Mouse (Mus musculus) E14TG2a.4 (cell line): Measurements from ENCODE around the gene Spindoc.

Experiments
- CTCF ChIP-seq: conservative IDR thresholded peaks from 2 replicates; pipeline ENCODE4 v1.5.1; 2014; ENCODE audit warnings: low read length
- NANOG ChIP-seq: IDR thresholded peaks from 2 replicates; pipeline ENCODE4 v1.6.1; 2014; ENCODE audit warnings: borderline replicate concordance, low read length, mixed read lengths
- POU5F1 ChIP-seq: IDR thresholded peaks from 2 replicates; pipeline ENCODE4 v1.6.1; 2014; ENCODE audit warnings: low read length, borderline replicate concordance

DNA sequence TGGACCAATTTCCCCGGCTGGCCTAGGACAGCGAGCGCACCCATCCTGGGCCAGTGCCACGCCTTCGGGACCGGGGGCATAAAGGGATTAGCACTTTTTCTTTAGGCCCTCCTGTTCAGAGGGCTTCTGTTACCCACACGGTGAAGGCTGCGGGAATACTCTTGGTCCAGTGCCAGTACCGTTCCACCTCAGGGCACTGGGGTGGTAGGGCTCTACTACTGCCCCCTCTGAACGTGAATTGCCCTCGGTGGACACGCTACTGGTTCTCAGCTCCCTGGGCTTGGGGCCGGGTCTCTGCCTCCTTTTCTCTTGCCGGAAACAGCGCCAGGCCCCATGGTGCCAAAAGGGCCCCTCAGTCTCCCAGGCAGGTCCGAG lies 40.8 kb upstream of the Spindoc start:
- TF ChIP-seq CTCF (no peak), NANOG (no peak), POU5F1 (no peak)
